ENCODE assay signal across 8 mouse cellular contexts in genomic region chr12:4509591-4510061, GRCm38 (mm10). TPM values are rescaled to one million over a fixed set of nuclear protein-coding genes. Genes with fewer than 3 reads are reported as not detected.
DNase-seq lines count a peak whose midpoint lies in the region; ATAC-seq and TF ChIP-seq lines count a peak whose summit lies in the region.

No protein-coding gene starts in this region.

- peak overlapping the region; percentile 50 for H3K4me2 ChIP-seq in forebrain, embryonic 13.5 days
- peak overlapping the region; percentile 43 for H3K4me2 ChIP-seq in kidney, postnatal 0 days (ENCODE audit: low read length)

- peak; percentile 16 to 24 for DNase-seq in layer of hippocampus, postnatal 10 days (ENCODE audit: low spot score in 2 of 2)
- no peak for DNase-seq in layer of hippocampus, adult 9-11 months
- peak; percentile 82 for DNase-seq in kidney, postnatal 0 days (ENCODE audit: low spot score)
- peak; percentile 90 for DNase-seq in retina, postnatal 1 day
- no peak for DNase-seq in ovary, postnatal 36 days (ENCODE audit: low spot score)
- DNase-seq in lung, postnatal 4 days = no peak

- 0 out of 2 replicates have a peak, but pooled peaks have one; percentile 36 for ATAC-seq in forebrain, embryonic 13.5 days
- ATAC-seq in kidney, postnatal 0 days (replicated peaks; ENCODE audit: low FRiP score, low read depth) = peak; percentile 43; the same call in 1 of the 2 replicates
- ATAC-seq in CD4-positive, CD25-positive, alpha-beta regulatory T cell, adult 4 months = no peak

- H3K27me3 ChIP-seq in forebrain, embryonic 13.5 days = no peaks in the 10 kb centered on the region
- H3K27me3 ChIP-seq in kidney, postnatal 0 days (ENCODE audit: insufficient read depth, low read length) = no peaks in the 10 kb centered on the region

- no peaks in the 10 kb centered on the region for H3K9me3 ChIP-seq in forebrain, embryonic 13.5 days (replicated peaks)
- no peaks in the 10 kb centered on the region for H3K9me3 ChIP-seq in kidney, postnatal 0 days (replicated peaks; ENCODE audit: low read length)

- peak overlapping the region; percentile 24 for H3K9ac ChIP-seq in forebrain, embryonic 13.5 days
- peak overlapping the region; percentile 31; the same call in 1 of the 2 replicates for H3K9ac ChIP-seq in kidney, postnatal 0 days (ENCODE audit: low read depth, low read length)

- peaks cover 13% of the 10 kb centered on the region; the same call in 1 of the 2 replicates for H3K4me1 ChIP-seq in forebrain, embryonic 13.5 days
- no peaks in the 10 kb centered on the region for H3K4me1 ChIP-seq in kidney, postnatal 0 days (replicated peaks; ENCODE audit: insufficient read depth, low read length)

- no peak overlapping the region for H3K27ac ChIP-seq in forebrain, embryonic 13.5 days
- peak overlapping the region; percentile 62 for H3K27ac ChIP-seq in kidney, postnatal 0 days

- no peak for TF ChIP-seq CTCF in kidney, postnatal 0 days (IDR thresholded peaks at IDR 0.05; ENCODE audit: low read depth)

- peak overlapping the region; percentile 15 for H3K4me3 ChIP-seq in forebrain, embryonic 13.5 days
- H3K4me3 ChIP-seq in kidney, postnatal 0 days (replicated peaks; ENCODE audit: low read depth, low read length) = peak overlapping the region; percentile 17; the same call in 1 of the 2 replicates

- H3K36me3 ChIP-seq in forebrain, embryonic 13.5 days (ENCODE audit: poor library complexity, severe bottlenecking) = no peaks in the 10 kb centered on the region
- H3K36me3 ChIP-seq in kidney, postnatal 0 days (ENCODE audit: insufficient read depth, low read length) = no peaks in the 10 kb centered on the region

- WGBS in forebrain, embryonic 13.5 days = 14% methylated on average over 12 of the region's 12 CpGs
- 27% methylated on average over 12 of the region's 12 CpGs for WGBS in kidney, postnatal 0 days

RNA-seq across cellular contexts. Expression of gene Ncoa1, which starts 32.6 kb away (rescaled TPM):
- 100 to 1,000 TPM; 103 to 108 TPM for total RNA-seq in layer of hippocampus, postnatal 10 days (2021)
- 12.7 and 13.6 TPM in 2 replicates for polyA plus RNA-seq in forebrain, embryonic 13.5 days (2015; fragmentation: Nextera tagmentation; extraction: Ambion mirVana)
- 8.2 and 8.7 TPM in 2 replicates for polyA plus RNA-seq in kidney, postnatal 0 days (2015; fragmentation: Nextera tagmentation; extraction: Ambion mirVana)
- 10 to 100 TPM; 12.5 to 14.6 TPM for polyA plus RNA-seq in CD4-positive, CD25-positive, alpha-beta regulatory T cell, adult 4 months (2017; shearing (Covaris generic))

Comparison
In these comparisons a context has a peak if more than half of its experiments do, and no peak if none do; other contexts are left out.
1. DNase-seq: peak in layer of hippocampus, postnatal 10 days (2 of 2), kidney, postnatal 0 days (single experiment) and retina, postnatal 1 day (single experiment); none in layer of hippocampus, adult 9-11 months (single experiment), ovary, postnatal 36 days (single experiment) and lung, postnatal 4 days (0 of 2).